Mouse (Mus musculus) midbrain, embryonic 14.5 days (tissue): Measurements from ENCODE around the gene Igdcc4. TPM values are rescaled to one million over a fixed set of nuclear protein-coding genes. Genes with fewer than 3 reads are reported as not detected.

Experiments used
- ATAC-seq: fragments of 200-750 bp; cut with Nextera tagmentation; 2 replicates; pipeline ENCODE4 v1.8.0; 2017; ENCODE audit warnings: moderate number of reproducible peaks, moderate library complexity; ENCODE audit not compliant: low FRiP score, low TSS enrichment
- DNase-seq: peaks from one replicate; pipeline ENCODE4 v3.0.0-alpha.2; 2015
- H3K27ac ChIP-seq: fragments of 300-500 bp; sonication (generic); replicated peaks from 2 replicates; pipeline ENCODE4 v1.5.1; 2014; ENCODE audit warnings: mild to moderate bottlenecking, low read depth, low read length, moderate library complexity
- H3K27me3 ChIP-seq: fragments of 300-500 bp; sonication (generic); 2 replicates; pipeline ENCODE4 v1.6.1; 2014; ENCODE audit warnings: low read length, control low read depth, mixed read lengths; ENCODE audit not compliant: control insufficient read depth, insufficient read depth
- H3K36me3 ChIP-seq: fragments of 300-500 bp; sonication (generic); 2 replicates; pipeline ENCODE4 v1.6.1; 2014; ENCODE audit warnings: low read length, control low read depth; ENCODE audit not compliant: control insufficient read depth, insufficient read depth
- H3K4me1 ChIP-seq: fragments of 300-500 bp; sonication (generic); 2 replicates; pipeline ENCODE4 v1.6.1; 2014; ENCODE audit warnings: mild to moderate bottlenecking, antibody characterized with exemption, low read length, control low read depth; ENCODE audit not compliant: control insufficient read depth, insufficient read depth
- H3K4me2 ChIP-seq: fragments of 300-500 bp; sonication (generic); 2 replicates; pipeline ENCODE4 v1.6.1; 2014; ENCODE audit warnings: mild to moderate bottlenecking, low read length, moderate library complexity
- H3K4me3 ChIP-seq: fragments of 300-500 bp; sonication (generic); replicated peaks from 2 replicates; pipeline ENCODE4 v1.5.1; 2014; ENCODE audit warnings: low read depth, low read length
- H3K9ac ChIP-seq: fragments of 300-500 bp; sonication (generic); replicated peaks from 2 replicates; pipeline ENCODE4 v1.6.1; 2014; ENCODE audit warnings: mild to moderate bottlenecking, low read length, moderate library complexity
- H3K9me3 ChIP-seq: fragments of 300-500 bp; sonication (generic); 2 replicates; pipeline ENCODE4 v1.6.1; 2016; ENCODE audit warnings: low read length, control low read depth, mixed read lengths; ENCODE audit not compliant: control insufficient read depth
- WGBS: fragments of 180-500 bp; shearing (Covaris S2); extraction: QIAGEN DNeasy Blood & Tissue Kit; methylation state at CpG from one replicate; pipeline ENCODE4 v1.1.7; 2014; 5-methylcytosine and 5-hydroxymethylcytosine counted together
- polyA plus RNA-seq: library from polyadenylated mRNA; unstranded; fragments of >200 nt; fragmentation: Nextera tagmentation; extraction: Ambion mirVana; gene quantifications from 2 replicates; pipeline ENCODE4 v1.2.1, GENCODE M21; 2014

Igdcc4 gene
- polyA plus RNA-seq, 1 experiment from 2014 or later: 17.3 TPM

GRCm38 (mm10) chr9:65120935-65121334 is 19.6 kb downstream of the Igdcc4 start:
- H3K4me2 ChIP-seq: no peak overlapping the region
- no peaks in the 10 kb centered on the region for H3K9me3 ChIP-seq
- ATAC-seq: peak; percentile 41; the same call in 1 of the 2 replicates
- WGBS: 5% methylated on average over 3 of the region's 3 CpGs
- H3K4me3 ChIP-seq: no peak overlapping the region
- no peak overlapping the region for H3K9ac ChIP-seq
- no peak overlapping the region for H3K27ac ChIP-seq
- peak; percentile 89 for DNase-seq
- peaks cover 27% of the 10 kb centered on the region for H3K36me3 ChIP-seq
- H3K4me1 ChIP-seq: peaks cover 7% of the 10 kb centered on the region; the same call in 1 of the 2 replicates
- no peaks in the 10 kb centered on the region for H3K27me3 ChIP-seq

- H3K4me3 ChIP-seq: no peak overlapping the region
- whole genome bisulfite sequencing: 21% methylated on average over 18 of the region's 18 CpGs
- H3K27ac ChIP-seq: no peak overlapping the region
- no peak overlapping the region for H3K4me2 ChIP-seq
- DNase-seq (no peak), ATAC-seq (no peak)
- H3K9me3 ChIP-seq: no peaks in the 10 kb centered on the region
- H3K36me3 ChIP-seq: peaks cover 37% of the 10 kb centered on the region
- no peak overlapping the region; the same call in 1 of the 2 replicates for H3K9ac ChIP-seq
- H3K4me1 ChIP-seq: peaks cover 7% of the 10 kb centered on the region; the same call in 1 of the 2 replicates
- no peaks in the 10 kb centered on the region for H3K27me3 ChIP-seq
Observed at GRCm38 (mm10) chr9:65122545-65122944, 21.3 kb downstream of the Igdcc4 start.

- Histone ChIP-seq H3K36me3 (peaks cover 30% of the 10 kb centered on the region), H3K4me3 (peak overlapping the region; percentile 35), H3K9me3 (no peaks in the 10 kb centered on the region), H3K27me3 (no peaks in the 10 kb centered on the region), H3K9ac (peak overlapping the region; percentile 60), H3K27ac (no peak overlapping the region), H3K4me2 (peak overlapping the region; percentile 63), H3K4me1 (peaks cover 7% of the 10 kb centered on the region; the same call in 1 of the 2 replicates)
- DNase-seq (peak; percentile 86), ATAC-seq (peak; percentile 63; the same call in 1 of the 2 replicates)
- WGBS: 2% methylated on average over 48 of the region's 48 CpGs
Observed at GRCm38 (mm10) chr9:65123552-65124168, 22.4 kb downstream of the Igdcc4 start.

GRCm38 (mm10) chr9:65128123-65128815 is 27.0 kb downstream of the Igdcc4 start:
- peaks cover 27% of the 10 kb centered on the region for H3K36me3 ChIP-seq
- H3K4me3 ChIP-seq: no peak overlapping the region
- ATAC-seq: no peak
- no peaks in the 10 kb centered on the region for H3K27me3 ChIP-seq
- no peak overlapping the region for H3K9ac ChIP-seq
- DNase-seq: peak; percentile 65
- peaks cover 7% of the 10 kb centered on the region; the same call in 1 of the 2 replicates for H3K4me1 ChIP-seq
- 12% methylated on average over 25 of the region's 25 CpGs for WGBS
- no peak overlapping the region for H3K27ac ChIP-seq
- H3K4me2 ChIP-seq: no peak overlapping the region
- H3K9me3 ChIP-seq: no peaks in the 10 kb centered on the region

- DNase-seq (no peak), ATAC-seq (no peak)
- no peaks in the 10 kb centered on the region for H3K9me3 ChIP-seq
- WGBS: 88% methylated on average over 5 of the region's 5 CpGs
- no peak overlapping the region for H3K9ac ChIP-seq
- peaks cover 26% of the 10 kb centered on the region for H3K36me3 ChIP-seq
- H3K4me2 ChIP-seq: no peak overlapping the region
- no peaks in the 10 kb centered on the region for H3K4me1 ChIP-seq
- H3K27me3 ChIP-seq: no peaks in the 10 kb centered on the region; the same call in 1 of the 2 replicates
- no peak overlapping the region for H3K4me3 ChIP-seq
- no peak overlapping the region for H3K27ac ChIP-seq
Observed at GRCm38 (mm10) chr9:65131717-65132116, 30.4 kb downstream of the Igdcc4 start.

- Histone ChIP-seq H3K9ac (no peak overlapping the region), H3K27ac (no peak overlapping the region)
Observed at GRCm38 (mm10) chr9:65133739-65134138, 32.5 kb downstream of the Igdcc4 start.

GRCm38 (mm10) chr9:65135126-65135525 is 33.8 kb downstream of the Igdcc4 start:
- Histone ChIP-seq H3K4me3 (no peak overlapping the region), H3K27ac (no peak overlapping the region), H3K9me3 (no peaks in the 10 kb centered on the region), H3K9ac (no peak overlapping the region), H3K4me2 (no peak overlapping the region), H3K4me1 (no peaks in the 10 kb centered on the region), H3K36me3 (peaks cover 15% of the 10 kb centered on the region), H3K27me3 (no peaks in the 10 kb centered on the region; the same call in 1 of the 2 replicates)
- 79% methylated on average over 4 of the region's 4 CpGs for WGBS
- DNase-seq (no peak), ATAC-seq (no peak)

More at GRCm38 (mm10) chr9:65133739-65134138, 32.5 kb downstream of the Igdcc4 start:
- H3K27me3 ChIP-seq: no peaks in the 10 kb centered on the region; the same call in 1 of the 2 replicates
- 4% methylated on average over 10 of the region's 10 CpGs for WGBS
- H3K4me2 ChIP-seq: no peak overlapping the region
- peaks cover 15% of the 10 kb centered on the region for H3K36me3 ChIP-seq
- H3K4me1 ChIP-seq: no peaks in the 10 kb centered on the region
- DNase-seq (peak; percentile 94), ATAC-seq (peak; percentile 55)
- no peaks in the 10 kb centered on the region for H3K9me3 ChIP-seq
- H3K4me3 ChIP-seq: no peak overlapping the region

- Histone ChIP-seq H3K4me1 (peaks cover 22% of the 10 kb centered on the region), H3K27me3 (no peaks in the 10 kb centered on the region; the same call in 1 of the 2 replicates), H3K9ac (peak overlapping the region; percentile 95), H3K4me2 (peak overlapping the region; percentile 87), H3K27ac (peak overlapping the region; percentile 96), H3K9me3 (no peaks in the 10 kb centered on the region), H3K36me3 (peaks cover 19% of the 10 kb centered on the region), H3K4me3 (peak overlapping the region; percentile 90)
- DNase-seq: no peak
- under 1% methylated on average over 8 of the region's 8 CpGs for WGBS
- ATAC-seq: no peak
Observed at GRCm38 (mm10) chr9:65140491-65140890, 39.2 kb downstream of the Igdcc4 start.
